Mouse (Mus musculus): ENCODE measurements at regions not wholly inside any gene's neighbourhood (a gene's known extent, or its start where the extent isn't known, plus 50 kb on each side); places are given as distances from the start of the nearest gene placed in this dataset.

DNA sequence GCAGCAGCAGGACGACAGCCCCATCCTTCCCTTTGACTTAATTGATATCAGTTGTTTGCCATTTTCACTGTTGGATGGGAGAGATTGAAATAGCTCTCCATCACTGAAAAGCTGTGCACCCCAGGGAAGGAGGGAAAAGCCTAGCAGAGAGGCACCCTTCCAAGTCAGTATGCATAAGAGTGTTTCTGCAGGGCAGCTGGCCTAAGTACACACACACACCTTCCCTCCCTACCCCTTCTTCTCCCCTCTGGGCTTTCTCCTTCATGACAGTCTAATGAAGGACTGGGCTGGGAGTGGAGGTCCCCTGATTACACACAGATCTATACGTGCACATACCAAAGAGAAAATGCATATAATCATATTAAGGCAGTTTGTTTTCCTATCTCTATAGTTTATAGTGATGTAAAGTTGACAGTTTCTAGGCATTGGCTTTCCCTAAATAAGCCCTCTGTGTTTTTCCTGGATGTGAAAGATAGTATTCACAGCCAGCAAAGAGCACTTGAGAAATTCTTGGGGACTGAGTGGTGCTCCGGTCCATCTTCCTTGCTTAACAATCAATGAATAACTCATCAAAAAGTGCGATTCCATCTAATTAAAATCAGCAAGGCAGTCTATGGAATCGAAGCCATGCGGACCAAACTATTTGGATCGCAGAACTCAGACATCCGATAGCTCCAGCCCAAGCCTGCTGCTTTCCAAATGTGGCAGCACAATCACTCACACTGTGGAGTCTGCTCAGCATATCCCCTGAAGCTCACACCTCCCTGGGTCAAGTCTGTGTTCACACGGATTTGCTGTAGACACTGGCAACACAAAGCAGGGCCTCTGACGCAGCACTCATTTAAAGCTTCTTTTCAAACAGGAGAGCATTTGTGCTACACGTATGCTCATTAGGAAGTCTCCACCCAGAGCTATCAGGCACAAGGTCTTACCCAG is 224.9 kb upstream of the Sfrp2 start:
- Histone ChIP-seq H3K4me3 (replicated peaks; ENCODE audit: extremely low read depth, low read depth, low read length) (no peak overlapping the region), H3K4me1 (ENCODE audit: control insufficient read depth, insufficient read depth, low read length) (no peaks in the 10 kb centered on the region; the same call in 1 of the 2 replicates)
- TF ChIP-seq CTCF (IDR thresholded peaks at IDR 0.05; ENCODE audit: insufficient read depth, low read length) (no peak), POLR2A (IDR thresholded peaks at IDR 0.05; ENCODE audit: borderline replicate concordance, extremely low read depth, low read depth, low read length) (no peak)
- no peak for DNase-seq
- 70% methylated on average over 11 of the region's 11 CpGs for WGBS

- no peak overlapping the region for H3K4me3 ChIP-seq (replicated peaks; ENCODE audit: extremely low read depth, low read depth, low read length)
- 82% methylated on average over 9 of the region's 9 CpGs for WGBS
- TF ChIP-seq POLR2A (IDR thresholded peaks at IDR 0.05; ENCODE audit: borderline replicate concordance, extremely low read depth, low read depth, low read length) (no peak), CTCF (IDR thresholded peaks at IDR 0.05; ENCODE audit: insufficient read depth, low read length) (no peak)
- H3K4me1 ChIP-seq (ENCODE audit: control insufficient read depth, insufficient read depth, low read length), result no peaks in the 10 kb centered on the region
- no peak for DNase-seq
Observed at GRCm38 (mm10) chr3:83552516-83553139, 213.5 kb upstream of the Sfrp2 start.

DNA sequence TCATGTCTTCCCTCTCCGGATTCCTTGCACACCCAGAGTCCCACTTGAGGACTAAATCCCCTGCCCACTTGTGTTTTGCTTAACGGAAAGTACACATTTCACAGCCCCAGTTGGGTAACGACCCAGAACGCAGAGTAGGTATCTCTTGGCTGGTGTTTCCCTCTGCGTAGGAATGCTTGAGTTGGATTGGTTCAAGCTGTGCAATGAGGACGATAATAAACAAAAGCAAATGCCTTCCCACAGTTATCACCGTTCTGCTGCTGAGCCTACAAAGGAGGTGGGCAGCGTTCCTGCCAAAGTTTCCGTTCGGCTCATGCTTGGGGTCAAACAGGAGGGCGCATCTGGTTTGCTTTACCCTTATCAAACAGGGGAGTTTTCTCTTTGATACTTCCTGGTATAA is 212.3 kb upstream of the Sfrp2 start:
- 48% methylated on average over 11 of the region's 11 CpGs for WGBS
- TF ChIP-seq POLR2A (IDR thresholded peaks at IDR 0.05; ENCODE audit: borderline replicate concordance, extremely low read depth, low read depth, low read length) (no peak), CTCF (IDR thresholded peaks at IDR 0.05; ENCODE audit: insufficient read depth, low read length) (no peak)
- no peak overlapping the region for H3K4me3 ChIP-seq (replicated peaks; ENCODE audit: extremely low read depth, low read depth, low read length)
- H3K4me1 ChIP-seq (ENCODE audit: control insufficient read depth, insufficient read depth, low read length), result no peaks in the 10 kb centered on the region
- no peak for DNase-seq

DNA sequence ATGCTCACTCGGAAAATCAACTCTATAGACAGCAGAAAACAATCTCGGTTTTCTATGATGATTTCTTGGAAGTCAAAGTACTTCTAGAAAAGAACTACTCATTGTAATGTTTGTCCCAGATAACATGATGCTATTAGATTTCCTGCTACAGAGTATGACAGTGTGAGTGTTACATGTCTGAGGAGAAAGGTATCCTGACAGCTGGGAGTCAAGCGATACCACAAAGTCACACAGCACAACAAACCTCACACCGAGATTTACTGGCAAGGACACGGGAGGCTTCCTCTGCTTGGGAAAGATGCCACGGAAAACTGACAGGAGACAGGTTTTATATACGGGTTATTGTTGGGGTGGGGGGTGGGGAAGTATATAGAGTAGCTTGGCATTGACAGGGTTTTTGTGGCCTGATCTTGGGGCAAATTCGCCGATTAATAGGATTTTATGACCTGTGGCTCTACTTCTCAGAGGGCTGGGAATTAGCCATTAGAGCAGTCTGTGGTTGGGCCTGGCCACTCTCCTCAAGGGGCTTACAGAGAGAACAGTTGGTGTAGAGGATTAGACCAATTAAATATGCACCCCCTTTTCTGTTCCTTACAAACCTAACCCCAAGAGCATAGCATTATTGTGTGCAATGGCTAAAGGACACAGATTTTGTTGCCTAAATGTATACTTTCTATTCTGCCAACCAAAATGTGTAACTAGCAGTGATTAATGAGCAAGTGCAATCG is 209.2 kb upstream of the Sfrp2 start:
- TF ChIP-seq POLR2A (IDR thresholded peaks at IDR 0.05; ENCODE audit: borderline replicate concordance, extremely low read depth, low read depth, low read length) (no peak), CTCF (IDR thresholded peaks at IDR 0.05; ENCODE audit: insufficient read depth, low read length) (no peak)
- DNase-seq, result no peak
- Histone ChIP-seq H3K4me3 (replicated peaks; ENCODE audit: extremely low read depth, low read depth, low read length) (no peak overlapping the region), H3K4me1 (ENCODE audit: control insufficient read depth, insufficient read depth, low read length) (no peaks in the 10 kb centered on the region)
- WGBS, result 78% methylated on average over 10 of the region's 10 CpGs

DNA sequence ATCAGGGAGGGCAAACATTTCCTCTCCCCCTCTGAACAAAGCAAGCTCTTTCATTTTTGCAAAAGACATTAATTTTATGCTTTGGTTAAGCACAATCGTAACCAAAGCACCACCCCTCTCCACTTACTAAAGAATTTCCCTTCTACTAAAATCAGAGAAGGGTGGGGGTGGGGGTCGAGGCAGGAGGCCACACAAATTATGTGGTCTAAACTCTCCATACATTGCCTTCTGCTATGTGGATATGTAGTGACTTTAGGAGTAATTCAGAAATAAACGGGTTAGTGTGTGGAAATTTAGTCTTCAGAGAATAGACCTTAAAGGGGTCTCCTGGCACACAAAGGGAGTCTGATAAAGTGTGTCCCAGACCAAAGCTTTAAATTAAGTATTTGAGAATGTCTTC is 204.1 kb upstream of the Sfrp2 start:
- TF ChIP-seq POLR2A (IDR thresholded peaks at IDR 0.05; ENCODE audit: borderline replicate concordance, extremely low read depth, low read depth, low read length) (no peak), CTCF (IDR thresholded peaks at IDR 0.05; ENCODE audit: insufficient read depth, low read length) (no peak)
- no peaks in the 10 kb centered on the region for H3K4me1 ChIP-seq (ENCODE audit: control insufficient read depth, insufficient read depth, low read length)
- DNase-seq, result no peak

GRCm38 (mm10) chr3:83575526-83575925 is 190.6 kb upstream of the Sfrp2 start:
- 83% methylated on average over 4 of the region's 4 CpGs for WGBS
- DNase-seq, result no peak
- no peak overlapping the region for H3K4me3 ChIP-seq (replicated peaks; ENCODE audit: extremely low read depth, low read depth, low read length)
- no peaks in the 10 kb centered on the region for H3K4me1 ChIP-seq (ENCODE audit: control insufficient read depth, insufficient read depth, low read length)
- no peak for TF ChIP-seq CTCF (IDR thresholded peaks at IDR 0.05; ENCODE audit: insufficient read depth, low read length)
- TF ChIP-seq POLR2A (IDR thresholded peaks at IDR 0.05; ENCODE audit: borderline replicate concordance, extremely low read depth, low read depth, low read length), result no peak

More for the DNA sequence above, 204.1 kb upstream of the Sfrp2 start:
- 63% methylated on average over 3 of the region's 3 CpGs for WGBS
- H3K4me3 ChIP-seq (replicated peaks; ENCODE audit: extremely low read depth, low read depth, low read length), result no peak overlapping the region

GRCm38 (mm10) chr3:83576155-83576554 is 190.0 kb upstream of the Sfrp2 start:
- DNase-seq, result no peak
- 84% methylated on average over 2 of the region's 2 CpGs for WGBS
- TF ChIP-seq POLR2A (IDR thresholded peaks at IDR 0.05; ENCODE audit: borderline replicate concordance, extremely low read depth, low read depth, low read length) (no peak), CTCF (IDR thresholded peaks at IDR 0.05; ENCODE audit: insufficient read depth, low read length) (no peak)
- Histone ChIP-seq H3K4me3 (replicated peaks; ENCODE audit: extremely low read depth, low read depth, low read length) (no peak overlapping the region), H3K4me1 (ENCODE audit: control insufficient read depth, insufficient read depth, low read length) (no peaks in the 10 kb centered on the region)

- TF ChIP-seq CTCF (IDR thresholded peaks at IDR 0.05; ENCODE audit: insufficient read depth, low read length) (no peak), POLR2A (IDR thresholded peaks at IDR 0.05; ENCODE audit: borderline replicate concordance, extremely low read depth, low read depth, low read length) (no peak)
- Histone ChIP-seq H3K4me1 (ENCODE audit: control insufficient read depth, insufficient read depth, low read length) (no peaks in the 10 kb centered on the region), H3K4me3 (replicated peaks; ENCODE audit: extremely low read depth, low read depth, low read length) (no peak overlapping the region)
- 85% methylated on average over 4 of the region's 4 CpGs for WGBS
- no peak for DNase-seq
Observed at GRCm38 (mm10) chr3:83580766-83581165, 185.4 kb upstream of the Sfrp2 start.

- TF ChIP-seq POLR2A (IDR thresholded peaks at IDR 0.05; ENCODE audit: borderline replicate concordance, extremely low read depth, low read depth, low read length), result no peak
- TF ChIP-seq CTCF (IDR thresholded peaks at IDR 0.05; ENCODE audit: insufficient read depth, low read length), result no peak
- Histone ChIP-seq H3K4me1 (ENCODE audit: control insufficient read depth, insufficient read depth, low read length) (no peaks in the 10 kb centered on the region), H3K4me3 (replicated peaks; ENCODE audit: extremely low read depth, low read depth, low read length) (no peak overlapping the region)
- DNase-seq, result no peak
- 71% methylated on average over 2 of the region's 2 CpGs for WGBS
Observed at GRCm38 (mm10) chr3:83582256-83582655, 183.9 kb upstream of the Sfrp2 start.
